Mouse (Mus musculus): Measurements from ENCODE around the gene Fam214b. TPM values are rescaled to one million over a fixed set of nuclear protein-coding genes. Genes with fewer than 3 reads are reported as not detected.
A peak's percentile ranks its signal among the peaks of the same experiment; 100 is the strongest.

The Fam214b gene
- total RNA-seq, 2 experiments from 2014 or later = 32.9 to 37.7 TPM

DNA sequence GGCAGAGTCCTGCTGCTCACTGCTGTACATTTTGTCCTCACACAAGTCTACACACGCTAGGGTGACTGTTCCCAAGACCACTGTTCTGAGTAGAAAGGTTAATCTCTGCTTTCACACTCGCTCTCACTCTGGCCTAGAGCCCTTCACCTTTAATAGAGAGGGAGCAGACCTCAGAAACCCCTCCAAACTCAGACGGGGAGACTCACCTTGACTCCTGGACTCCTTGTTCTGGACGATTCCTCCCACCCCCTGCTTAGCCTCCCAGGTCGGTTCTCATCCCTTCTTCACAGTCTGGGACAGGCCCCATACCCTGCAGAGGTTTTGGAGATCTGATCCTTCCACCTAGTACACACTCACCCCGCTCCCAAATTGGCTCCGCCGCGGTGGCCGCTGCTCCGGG, 6.4 kb downstream of the Fam214b start:
- no peak for DNase-seq (ENCODE audit: extremely low spot score in 1 of 2, low spot score in 1 of 2)

DNA sequence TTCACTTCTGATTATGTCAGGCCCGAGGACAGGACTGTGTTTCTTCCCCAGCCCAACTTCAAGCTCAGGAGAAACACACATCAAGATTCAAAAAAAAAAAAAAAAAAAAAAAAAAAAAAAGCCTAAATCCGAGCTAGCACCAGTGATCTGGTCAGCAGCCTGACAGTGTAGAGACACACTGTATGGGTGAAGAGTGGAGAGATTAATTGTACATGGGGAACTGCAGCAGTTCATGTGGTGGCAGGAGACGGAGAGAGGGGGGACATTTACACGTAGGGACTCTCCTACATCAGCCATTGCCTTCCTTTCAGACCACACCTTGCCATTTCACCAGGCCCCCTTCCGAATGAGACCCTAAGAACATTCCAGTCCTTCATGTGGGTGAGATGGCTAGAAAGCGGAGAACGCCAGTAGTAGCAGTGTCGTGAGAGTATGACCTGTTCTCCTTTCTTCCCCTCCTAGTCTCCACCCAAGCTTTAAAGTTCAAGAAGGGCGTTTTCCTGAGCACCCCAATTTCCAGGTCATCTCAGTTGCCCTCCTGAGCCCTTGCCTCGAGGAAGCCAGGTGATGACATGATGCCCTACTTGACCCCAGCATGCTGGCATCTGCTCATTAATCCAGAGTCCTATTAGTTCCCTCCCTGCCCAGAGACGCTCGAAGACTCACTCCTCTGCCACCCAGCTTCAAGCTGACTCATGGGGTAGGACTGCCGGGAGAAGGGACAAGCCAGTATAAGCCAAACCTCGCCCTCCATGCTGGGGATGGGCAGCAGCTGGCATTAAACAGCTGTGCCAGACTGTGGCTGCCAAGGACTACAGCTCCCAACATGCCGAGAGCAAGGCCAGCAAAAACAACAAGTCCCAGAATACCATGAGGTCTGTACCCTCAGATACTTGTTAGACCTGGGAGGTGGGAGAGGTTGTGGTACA, 7.2 kb downstream of the Fam214b start:
- peak in 1 of 2 experiments; percentile 33 for DNase-seq (ENCODE audit: extremely low spot score in 1 of 2, low spot score in 1 of 2)

DNA sequence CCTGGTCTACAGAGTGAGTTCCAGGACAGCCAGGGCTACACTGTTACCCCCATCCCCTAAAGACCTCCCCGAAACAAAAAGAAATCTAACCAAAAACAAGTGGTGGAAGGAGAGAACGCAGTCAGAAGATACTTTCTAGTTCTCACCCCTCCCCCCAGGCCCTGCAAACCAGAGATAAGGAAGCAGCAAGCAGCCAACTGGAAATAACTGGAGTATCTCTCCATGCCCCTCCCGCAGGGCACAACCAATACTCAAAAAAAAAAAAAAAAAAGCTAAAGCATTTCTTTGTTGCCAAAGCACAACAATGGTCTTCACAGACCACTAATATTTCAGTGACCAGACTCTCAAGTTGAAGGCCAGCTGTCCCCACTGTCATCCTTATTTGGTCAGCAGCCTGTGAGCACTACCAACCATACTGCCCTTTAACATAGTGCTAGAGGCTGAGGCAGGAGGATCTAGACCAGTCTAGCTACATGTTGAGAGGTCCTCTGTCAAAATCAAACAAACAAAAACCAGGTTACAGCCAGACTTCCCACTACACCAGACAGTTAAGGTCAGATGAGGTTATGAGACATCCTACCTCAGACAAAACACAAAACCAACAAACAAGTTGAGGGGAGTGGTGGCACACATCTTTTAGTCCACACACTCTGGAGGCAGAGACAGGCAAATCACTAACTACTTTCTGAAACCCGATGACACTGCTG, 8.0 kb downstream of the Fam214b start:
- no peak for DNase-seq (ENCODE audit: extremely low spot score in 1 of 2, low spot score in 1 of 2)

DNA sequence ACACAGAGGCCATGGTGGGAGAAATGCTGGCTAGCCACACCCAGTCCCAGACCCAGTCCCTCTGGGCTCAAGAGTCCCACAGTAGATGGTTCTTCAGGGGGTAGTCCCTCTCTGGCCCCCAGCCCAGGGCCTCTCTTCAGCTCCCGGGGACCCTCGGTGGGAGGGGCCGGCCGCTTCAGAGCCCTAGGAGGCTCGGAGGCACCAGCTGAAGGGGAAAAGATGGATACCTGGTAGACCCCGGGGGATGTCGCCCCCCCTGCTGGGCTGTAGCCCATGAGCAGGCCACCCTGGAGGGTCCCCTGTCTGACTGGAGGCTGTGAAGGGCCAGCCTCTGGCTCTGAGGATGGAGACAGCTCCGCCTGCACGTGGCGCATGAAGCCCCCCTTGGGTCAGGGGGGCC, 9.7 kb downstream of the Fam214b start:
- no peak for DNase-seq (ENCODE audit: extremely low spot score in 1 of 2, low spot score in 1 of 2)

DNA sequence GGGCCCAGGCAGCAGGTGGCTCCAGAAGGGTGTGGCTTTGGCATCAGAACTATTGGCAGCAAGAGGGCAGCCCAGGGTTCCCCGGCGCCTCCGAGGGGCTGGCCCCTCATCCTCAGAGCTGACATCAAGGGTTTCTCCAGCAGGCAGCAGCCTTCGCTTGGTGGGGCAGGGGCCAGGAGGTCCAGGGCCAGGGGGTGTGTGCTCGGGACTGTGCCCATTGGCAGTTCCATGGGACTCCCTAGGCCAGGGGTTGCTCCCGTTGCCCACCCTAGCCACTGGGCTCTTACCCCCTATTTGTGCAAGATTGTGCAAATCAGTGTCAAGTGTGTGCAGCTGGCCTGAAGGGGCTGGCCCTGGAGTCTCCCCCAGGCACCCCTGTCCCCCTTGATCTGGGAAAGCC, 10.2 kb downstream of the Fam214b start:
- DNase-seq (ENCODE audit: extremely low spot score in 1 of 2, low spot score in 1 of 2) = no peak

DNA sequence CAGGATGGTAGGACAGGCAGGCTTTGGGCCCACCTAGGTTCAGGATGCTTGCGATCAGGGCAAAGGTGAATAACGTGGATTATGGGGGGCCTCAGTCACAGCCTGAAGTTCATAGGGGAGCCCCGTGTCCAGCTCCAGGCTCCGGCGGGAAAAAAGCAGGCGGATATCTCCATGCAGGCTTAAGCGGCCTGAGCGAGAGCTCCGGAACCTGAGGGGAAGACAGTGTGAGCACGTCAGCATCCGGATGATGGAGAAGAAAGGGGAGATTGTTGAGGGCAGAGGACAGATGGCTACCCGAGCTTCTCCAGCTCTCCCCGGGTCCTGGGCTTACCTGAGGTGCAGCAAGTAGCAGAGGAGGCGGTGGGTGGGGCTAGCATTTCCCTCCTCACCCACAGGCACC, 12.5 kb downstream of the Fam214b start:
- DNase-seq (ENCODE audit: extremely low spot score in 1 of 2, low spot score in 1 of 2) = no peak

DNA sequence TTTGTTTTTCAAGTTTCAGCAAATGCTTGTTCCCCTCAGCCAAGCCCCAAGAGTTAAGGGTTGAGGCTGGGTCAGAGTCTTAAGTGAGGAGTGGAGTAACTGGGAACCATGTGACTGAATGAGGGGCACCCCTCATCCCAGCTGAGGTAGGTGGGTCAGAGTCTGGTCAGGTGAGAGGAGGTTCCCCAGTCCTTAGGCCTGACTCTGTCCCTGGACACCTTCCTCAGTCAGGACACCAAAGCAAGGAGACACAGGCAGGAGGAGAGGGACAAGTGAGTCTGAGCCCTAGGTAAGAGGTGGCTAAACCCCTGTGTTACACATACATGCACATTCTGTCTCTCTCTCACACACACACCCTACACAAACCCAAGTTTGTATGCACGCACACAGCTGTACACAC, 13.5 kb downstream of the Fam214b start:
- no peak for DNase-seq (ENCODE audit: extremely low spot score in 1 of 2, low spot score in 1 of 2)

DNA sequence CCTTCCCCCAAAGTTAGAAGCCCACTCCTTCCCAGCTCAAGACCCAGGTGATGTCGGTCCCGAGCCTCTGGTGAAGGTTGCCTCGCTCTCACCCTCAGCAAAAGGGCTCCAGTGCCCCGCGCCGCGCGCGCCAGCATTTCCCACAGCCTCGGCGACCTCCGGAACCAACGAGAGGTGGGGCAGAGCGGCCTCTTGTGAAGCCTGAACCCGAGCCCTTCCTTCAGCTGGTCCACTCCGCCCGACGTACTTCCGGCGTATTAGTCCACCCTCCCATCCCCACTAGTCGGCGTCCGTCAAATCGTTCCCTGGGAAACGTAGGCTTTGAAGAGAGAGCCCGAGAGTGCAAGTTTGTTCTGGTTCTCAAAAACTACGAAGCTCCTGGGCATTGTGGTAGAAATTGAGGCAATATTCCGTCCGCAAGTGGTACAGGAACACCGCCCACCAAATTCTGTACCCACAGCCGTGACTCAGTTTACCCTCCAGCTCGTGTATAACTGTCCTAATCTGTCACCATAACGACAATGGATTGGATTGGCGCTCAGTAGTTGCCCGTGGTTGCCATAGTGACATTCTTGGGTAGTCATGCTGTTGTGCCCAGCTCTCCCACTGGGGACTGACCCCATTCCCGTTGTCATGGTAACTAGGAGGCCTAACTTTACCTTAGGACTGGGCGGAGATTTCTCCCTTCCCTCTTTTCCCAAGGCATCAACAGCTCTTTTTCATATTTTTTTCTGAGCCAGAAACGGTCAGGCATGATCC, 14.6 kb downstream of the Fam214b start, which contains the start of gene Stoml2:
TSS of gene Stoml2 (minus strand) at position 474 of the 759 bp plus-strand sequence.
- DNase-seq (ENCODE audit: extremely low spot score in 1 of 2, low spot score in 1 of 2) = peak; percentile 77 to 82

DNA sequence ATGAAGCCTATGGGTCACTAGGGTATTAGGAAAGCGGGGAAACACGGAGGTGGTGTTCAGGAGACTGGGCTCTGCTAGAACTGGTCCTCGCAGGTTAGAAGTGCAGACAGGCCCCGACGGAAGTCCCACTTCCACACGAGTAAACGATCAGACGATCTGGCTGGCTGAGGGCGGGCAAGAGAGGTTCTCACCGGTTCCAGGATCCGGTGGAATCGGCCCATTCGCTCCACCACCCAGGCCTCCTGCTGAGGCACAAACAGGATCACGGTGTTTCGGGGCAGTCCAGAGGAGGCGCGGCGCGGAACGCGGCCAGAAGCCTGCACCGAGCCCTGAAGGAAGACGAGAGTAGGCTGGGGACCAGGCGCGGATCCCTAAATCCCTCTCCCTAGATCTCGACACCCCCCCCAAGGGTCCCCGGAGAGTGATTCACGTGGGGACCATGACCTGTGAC, 15.2 kb downstream of the Fam214b start:
- no peak for DNase-seq (ENCODE audit: extremely low spot score in 1 of 2, low spot score in 1 of 2)

DNA sequence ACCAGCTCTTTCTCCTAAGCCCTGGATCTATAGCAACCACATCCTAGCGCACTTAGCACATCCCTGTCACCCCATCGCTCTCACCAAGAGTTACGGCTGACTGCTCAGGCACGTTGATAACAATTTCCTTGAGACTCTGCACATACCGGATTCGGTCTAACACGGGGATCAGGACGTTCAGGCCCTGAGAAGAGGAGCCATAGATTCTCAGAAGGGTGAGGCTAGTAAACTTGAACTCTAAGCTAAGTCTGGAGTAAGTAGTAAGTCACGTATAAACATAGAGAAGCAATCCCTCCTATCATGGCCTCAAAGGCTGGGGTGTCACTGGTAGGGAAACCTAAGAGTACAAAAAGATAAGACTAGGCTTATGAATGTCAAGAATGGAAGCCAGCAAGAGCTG, 15.7 kb downstream of the Fam214b start:
- DNase-seq (ENCODE audit: extremely low spot score in 1 of 2, low spot score in 1 of 2) = no peak

DNA sequence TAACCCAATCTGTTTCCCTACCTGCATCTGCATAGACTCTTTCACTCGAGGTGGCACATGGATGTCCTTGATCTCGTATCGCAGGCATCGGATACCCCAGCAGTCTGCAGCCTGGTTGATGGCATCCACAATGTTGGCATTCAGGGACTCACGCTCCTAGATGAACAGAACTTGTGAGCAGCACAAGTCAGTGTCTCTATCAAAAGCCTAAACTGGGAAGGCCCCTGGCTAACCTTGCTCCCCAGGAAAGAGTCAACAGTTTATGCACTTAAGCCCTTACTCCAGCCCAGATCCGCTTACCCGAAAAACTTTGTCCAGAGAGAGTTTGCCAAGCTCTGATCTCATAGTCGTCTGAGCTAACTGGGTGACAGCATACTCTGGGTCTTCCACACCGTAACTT, 16.3 kb downstream of the Fam214b start:
- no peak for DNase-seq (ENCODE audit: extremely low spot score in 1 of 2, low spot score in 1 of 2)

DNA sequence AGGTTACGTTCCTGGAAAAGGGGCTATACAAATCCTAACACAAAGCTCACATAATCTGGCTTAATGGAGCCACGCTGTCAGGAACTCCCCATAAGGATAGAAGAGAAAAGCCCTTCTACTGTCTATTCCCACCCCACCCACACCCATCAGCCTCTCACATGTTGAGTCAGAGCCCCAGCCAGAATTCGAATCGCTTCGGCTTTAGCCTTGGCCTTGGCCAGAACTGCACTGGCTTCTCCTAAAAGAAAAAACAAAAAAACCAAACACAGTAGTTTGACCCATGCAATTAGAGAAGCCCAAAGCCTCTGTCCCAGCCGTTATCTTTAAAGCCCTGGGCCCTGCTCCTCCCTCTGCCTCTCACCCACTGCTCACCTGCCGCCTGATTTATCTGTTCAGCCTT, 16.9 kb downstream of the Fam214b start:
- no peak for DNase-seq (ENCODE audit: extremely low spot score in 1 of 2, low spot score in 1 of 2)

DNA sequence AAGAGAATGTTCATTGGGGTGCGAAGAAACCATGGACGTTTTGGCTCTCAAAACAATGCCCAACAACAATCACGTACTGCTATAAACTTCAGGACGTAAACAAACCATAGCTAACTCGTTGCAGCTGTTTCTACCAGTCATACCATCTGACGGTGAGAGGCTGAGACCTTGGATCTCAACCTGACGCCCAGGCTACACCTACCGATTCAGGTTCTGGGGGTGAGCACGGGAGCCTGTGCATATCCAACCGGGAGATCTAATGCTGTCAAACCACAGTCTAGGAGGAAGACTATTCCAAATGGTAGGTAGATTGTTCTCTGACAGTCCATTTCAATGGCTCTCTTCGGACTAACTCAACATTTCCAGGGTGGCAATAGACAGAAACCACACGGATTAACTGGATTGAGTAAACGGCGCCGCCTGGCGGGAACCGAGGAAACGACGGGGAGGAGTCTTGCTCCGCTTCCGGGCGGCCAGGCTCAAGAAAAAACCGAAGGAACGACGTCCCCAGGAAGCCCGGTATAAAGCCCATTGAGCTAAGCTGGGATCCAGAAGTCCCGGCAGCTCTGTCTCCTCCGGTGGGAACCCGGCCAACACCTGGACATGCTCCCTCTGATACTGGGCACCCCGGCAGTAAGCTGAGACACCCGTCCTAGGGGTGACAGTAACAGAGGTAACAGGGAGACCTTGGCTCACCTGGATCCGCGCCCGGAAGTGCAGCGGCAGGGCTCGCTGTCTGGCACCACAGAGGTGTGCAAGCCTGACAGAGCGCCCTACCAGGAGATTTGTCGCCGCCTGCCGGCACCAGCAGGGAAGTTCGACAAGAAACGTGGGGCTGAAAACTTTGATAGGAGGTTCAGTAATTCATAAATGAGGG, 20.7 kb downstream of the Fam214b start, which contains the start of gene Pigo:
TSS of gene Pigo (minus strand) at position 736 of the 877 bp plus-strand sequence.
- peak; percentile 93 to 95 for DNase-seq (ENCODE audit: extremely low spot score in 1 of 2, low spot score in 1 of 2)

DNA sequence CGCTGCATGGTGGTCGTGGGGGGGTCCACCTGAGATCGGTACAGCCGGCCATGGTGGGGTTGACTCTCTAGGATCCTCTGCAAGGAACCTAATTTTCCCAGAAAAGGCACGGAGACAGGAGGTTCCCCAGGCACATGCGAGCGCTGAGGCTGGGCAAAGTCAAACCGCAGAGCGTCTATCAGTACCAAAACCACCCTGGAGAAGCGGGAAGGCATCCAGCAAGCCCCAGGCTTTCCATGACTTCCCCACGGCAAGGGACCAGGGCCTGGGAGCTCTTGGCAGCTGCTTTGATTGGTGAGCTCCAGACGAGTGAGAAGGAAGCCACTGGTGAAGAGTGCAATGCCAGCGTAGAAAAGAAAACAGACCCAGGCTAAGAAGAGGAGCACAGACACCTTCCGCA, 21.3 kb downstream of the Fam214b start:
- no peak for DNase-seq (ENCODE audit: extremely low spot score in 1 of 2, low spot score in 1 of 2)

DNA sequence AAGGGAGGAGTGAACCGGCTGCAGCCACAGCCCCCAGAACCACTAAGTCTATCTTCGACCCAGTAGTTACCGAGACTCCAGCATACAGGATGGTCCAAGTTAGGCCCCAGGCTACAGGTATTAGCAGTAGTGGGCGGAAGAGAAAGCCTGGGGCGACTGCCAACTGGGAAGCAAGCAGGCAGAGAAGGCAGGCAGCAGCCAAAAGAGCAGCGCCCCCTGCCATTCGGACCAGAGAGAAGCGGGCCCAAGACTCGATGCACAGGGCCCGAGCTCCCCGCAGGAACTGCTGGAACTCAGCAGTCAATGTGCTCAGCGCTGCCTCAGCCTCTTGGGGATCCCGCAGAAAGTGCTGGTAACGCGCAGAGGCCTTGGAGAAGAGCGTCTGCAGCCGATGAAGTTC, 24.7 kb downstream of the Fam214b start:
- no peak for DNase-seq (ENCODE audit: extremely low spot score in 1 of 2, low spot score in 1 of 2)

DNA sequence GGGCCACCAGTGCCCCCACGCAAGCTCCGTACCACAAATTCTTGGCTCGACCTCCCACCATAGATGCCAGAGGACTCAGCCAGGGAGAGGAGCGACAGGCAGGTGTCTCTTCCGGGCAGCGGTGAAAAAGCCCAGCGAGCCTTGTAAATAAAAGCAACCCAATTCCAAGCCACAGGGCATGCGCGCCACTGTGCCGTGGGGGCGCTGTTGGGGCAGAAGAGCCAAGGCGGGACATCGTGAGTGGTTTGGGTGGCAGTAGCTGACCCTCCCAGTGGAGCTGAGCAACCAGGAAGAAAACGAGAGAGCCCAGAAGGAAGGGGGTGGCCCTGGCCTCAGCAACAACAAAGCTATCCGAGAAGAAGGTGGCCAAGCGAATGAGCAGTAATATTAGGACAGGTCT, 25.1 kb downstream of the Fam214b start:
- no peak for DNase-seq (ENCODE audit: extremely low spot score in 1 of 2, low spot score in 1 of 2)

DNA sequence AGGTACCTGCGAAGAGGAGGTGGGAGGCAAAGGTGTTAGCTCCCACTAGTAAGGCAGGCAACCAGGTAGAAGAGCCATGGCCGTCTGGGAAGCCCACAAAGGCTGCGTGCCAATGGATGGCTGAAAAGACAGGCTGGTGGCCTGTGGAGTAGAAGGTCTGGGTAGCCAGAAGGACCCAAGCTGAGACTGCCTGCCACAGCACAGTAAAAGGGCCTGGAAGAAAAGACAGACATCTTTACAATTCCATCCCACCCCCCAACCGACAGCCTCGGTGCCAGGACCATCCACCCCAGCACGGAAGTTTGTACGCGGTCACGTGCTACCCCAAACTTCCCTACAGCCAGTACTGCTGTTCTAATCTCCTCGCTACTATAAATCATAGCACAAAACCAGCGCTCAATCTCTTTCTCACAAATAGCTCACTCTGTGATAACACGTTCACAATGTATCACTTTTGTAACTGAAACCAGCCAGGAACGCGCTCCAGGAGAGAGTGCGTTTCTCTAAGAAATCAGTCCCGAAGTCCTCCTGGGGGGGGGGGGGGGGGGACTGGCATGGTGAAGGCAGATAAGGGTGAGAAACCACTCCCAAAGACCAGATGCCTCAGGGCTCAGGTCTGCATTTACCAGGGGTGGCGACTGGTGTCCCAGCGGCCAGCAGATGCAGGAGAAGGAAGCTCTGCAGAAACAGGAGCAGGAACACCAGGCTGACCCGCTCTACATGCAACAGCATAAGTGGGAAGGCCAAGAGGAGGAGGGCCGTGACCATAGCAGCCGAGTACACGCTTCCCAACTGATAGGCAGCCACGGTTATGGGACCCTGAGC, 26.2 kb downstream of the Fam214b start:
- no peak for DNase-seq (ENCODE audit: extremely low spot score in 1 of 2, low spot score in 1 of 2)

DNA sequence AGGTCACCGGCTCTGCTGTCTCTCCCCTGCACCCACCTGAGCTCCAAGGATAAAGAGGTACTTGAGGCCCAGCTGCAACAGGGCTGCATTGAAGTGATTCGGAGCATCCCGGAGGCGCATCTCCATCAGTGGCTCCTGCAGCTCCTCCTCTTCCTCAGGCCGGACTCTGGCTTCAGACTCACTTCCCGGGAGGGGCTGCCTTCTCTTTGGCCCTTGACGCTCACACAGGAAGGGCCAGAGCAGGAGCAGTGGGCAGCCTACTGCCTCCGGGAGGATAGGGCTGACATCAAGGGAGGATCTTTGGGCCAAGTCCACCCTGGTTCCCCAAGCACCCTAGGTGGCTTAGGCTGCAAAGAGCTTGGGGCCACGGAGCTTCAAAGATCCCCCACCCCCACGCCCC, 26.8 kb downstream of the Fam214b start:
- DNase-seq (ENCODE audit: extremely low spot score in 1 of 2, low spot score in 1 of 2) = no peak

DNA sequence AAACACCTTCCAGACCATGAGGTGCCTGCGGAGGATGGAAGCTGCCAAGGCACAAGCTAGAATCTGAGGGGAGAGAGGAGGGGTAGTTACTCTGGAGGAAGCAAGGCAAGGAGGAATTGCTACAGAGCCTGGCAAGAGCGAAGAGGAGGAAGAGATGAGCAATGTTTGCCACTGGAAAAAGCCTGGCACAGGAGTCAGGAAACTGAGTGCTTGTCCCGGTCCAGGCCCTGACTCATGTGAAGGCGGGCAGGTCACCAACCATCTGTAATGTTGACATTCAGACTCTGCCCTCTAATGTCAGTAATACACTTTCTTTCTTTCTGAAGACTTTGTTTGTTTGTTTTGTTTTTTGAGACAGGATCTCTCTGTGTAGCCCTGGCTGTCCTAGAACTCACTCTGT, 27.9 kb downstream of the Fam214b start:
- no peak for DNase-seq (ENCODE audit: extremely low spot score in 1 of 2, low spot score in 1 of 2)

Measured in layer of hippocampus, postnatal 25 days (tissue).